Mouse (Mus musculus) kidney, postnatal 36 days (tissue): ENCODE measurements around the gene Fam53b.

Experiments used
- DNase-seq, 2 experiments: peaks; one replicate each; pipeline ENCODE4 v3.0.0; 2021 to 2022; ENCODE audit warnings: mixed read lengths in 2 of 2

Fam53b gene

DNA sequence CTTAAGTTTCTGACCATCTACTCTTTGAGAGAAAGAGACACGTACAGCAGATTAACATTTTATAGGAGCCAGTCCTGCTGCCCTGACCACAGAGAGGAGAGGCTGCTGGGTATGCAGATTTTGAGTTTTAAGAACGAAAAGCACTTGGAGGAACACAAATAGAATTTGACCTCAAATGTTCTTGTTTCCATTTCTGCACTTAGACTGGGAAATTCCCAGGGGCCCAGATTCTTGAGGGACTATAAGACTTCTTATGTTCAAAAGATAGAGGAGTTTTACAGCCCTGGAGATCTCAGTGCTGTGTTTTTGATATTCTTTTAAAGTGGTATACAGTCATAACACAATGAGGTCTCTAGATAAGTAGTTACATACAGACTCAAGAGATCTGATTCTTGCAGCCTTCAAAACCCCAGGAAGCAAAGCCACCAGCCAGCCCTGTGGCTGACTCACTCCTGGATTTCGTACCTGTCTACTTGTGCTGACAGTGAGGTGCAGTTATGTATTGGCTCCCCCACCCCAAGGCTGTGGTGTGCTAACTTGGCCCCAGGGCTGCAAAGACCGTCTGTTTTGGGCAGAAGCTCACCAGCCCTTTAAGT, 48.7 kb downstream of the Fam53b start:
- no peak for DNase-seq

GRCm38 (mm10) chr7:132764314-132764713, 49.4 kb downstream of the Fam53b start:
- DNase-seq: no peak

GRCm38 (mm10) chr7:132763911-132764310, 49.8 kb downstream of the Fam53b start:
- no peak for DNase-seq

DNA sequence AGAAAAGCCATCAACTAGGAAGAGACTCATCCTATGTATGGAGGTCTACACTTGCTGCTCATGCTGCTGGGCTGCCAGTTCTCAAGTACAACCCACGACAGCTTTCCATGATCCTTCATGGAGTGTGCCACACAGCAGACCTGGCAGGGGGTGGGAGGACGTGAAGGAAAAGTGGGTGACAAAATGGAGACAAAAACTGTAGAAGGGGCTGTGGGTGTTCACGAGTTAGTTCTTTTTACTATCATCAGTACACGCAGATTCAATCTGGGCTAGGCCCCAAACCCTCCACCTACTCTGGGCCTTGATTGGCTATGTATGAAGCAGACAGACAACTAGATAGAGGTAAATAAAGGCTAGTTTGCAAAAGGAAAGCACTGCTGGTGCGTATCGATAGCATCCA, 50.3 kb downstream of the Fam53b start:
- DNase-seq: no peak

- no peak for DNase-seq
These were observed 52.3 kb downstream of the Fam53b start for GRCm38 (mm10) chr7:132761409-132761808.

DNA sequence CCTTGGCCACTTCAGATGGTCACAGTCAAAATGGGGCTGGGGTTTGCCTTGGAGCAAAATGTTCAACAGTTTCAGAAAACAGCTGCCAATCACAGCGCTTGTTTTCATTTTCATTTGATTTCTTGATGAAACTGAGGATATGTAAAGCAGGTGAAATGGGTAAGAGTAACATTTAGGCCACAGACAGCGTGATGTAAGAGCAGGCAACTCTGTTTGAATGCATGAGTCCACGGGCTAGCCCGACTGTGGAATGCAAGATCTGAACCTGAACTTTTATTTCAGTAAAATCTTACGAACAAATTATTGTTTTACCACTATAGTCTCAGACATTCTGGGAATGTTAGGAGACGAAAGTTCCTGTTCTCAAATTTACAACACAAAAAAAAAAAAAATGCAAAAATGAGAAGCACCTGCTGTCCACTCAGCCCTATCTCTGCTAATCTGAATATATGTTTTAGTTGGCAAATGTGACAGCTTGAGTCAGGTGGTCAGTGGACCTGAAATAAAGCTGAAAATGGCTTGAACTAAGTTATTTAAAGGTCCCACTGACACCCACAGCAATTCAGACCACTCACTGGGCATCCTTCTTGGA, 53.0 kb downstream of the Fam53b start:
- no peak for DNase-seq

DNA sequence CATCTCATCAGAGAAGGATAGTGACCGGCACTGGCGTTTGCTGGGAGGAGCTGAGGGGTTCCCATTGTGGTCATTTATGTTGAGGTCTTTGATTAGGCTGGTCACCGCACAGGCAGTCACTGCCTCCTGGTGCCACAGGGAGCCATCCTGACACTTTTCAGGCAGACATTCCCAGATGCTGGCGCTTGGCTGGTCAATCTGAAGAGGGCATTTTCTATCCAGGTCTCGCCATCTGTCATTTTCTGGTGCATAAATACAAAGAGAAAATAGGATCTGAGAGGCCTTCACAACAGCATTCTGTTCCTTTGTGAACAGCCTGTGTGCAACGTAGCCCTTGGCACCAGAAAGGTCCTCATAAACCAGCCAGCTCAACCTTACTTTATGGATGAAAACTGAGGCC, 53.8 kb downstream of the Fam53b start:
- DNase-seq: no peak

DNA sequence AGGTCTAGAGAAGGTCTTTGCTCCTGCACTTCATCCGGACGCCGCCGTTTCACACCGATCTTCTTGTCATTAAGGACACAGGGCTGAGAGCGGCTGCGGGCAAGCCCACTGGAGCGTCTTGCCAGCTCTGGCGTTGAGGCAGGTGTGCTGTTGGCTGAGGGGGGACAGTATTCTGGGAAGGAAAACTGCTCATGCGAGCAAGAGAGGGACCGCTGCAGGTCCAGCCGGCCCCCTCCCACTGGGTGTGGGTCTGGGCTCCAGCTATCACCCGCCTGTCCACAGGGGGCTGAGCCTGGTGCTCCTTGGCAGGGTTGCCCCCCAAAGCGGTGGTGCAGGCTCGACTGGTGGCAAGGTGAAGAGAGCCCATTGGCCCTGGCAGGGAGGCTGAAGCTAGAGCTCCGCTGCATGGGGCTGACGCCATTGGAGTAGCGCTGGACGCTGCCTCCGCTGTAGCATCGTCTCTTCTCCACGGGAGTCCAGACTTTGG, 54.2 kb downstream of the Fam53b start:
- no peak for DNase-seq

DNA sequence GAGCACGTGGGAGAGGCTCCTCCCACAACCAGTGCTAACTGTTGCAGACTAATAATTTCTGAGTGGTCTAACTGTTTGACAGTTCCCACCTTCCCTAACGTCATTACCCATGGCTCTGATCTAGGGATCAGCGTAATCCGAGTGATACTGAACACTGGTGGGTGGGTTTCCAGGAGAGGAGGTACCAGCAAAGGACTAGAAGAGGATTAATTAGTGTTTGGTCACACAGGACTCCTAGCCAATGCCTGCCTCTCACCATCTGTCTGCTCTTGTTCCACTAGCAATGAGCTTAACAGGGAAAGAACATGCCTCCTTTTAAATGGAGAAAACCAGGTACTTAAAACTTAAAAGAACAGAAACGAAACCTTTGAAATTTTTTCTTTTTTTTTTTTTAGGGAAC, 54.8 kb downstream of the Fam53b start:
- DNase-seq: no peak

DNA sequence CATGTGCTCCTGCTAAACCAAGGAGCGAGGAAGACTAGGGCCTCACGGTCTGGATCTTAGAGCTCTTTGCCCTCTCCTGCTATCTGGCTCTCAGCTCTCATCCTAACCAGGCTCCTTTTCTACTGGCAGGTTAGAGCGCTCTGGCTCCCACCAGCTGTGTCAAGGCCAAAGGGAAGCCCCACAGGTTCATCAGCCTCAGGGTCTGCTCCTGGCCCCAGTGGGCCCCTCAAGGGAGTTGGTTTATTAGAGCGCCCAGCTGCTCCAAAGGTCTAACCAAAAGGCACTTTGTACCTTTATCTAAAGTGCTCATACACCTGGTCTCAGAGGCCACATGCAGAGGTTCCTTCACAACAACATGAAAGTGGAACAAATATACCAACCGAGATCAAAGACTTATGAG, 57.4 kb downstream of the Fam53b start:
- DNase-seq: no peak

DNA sequence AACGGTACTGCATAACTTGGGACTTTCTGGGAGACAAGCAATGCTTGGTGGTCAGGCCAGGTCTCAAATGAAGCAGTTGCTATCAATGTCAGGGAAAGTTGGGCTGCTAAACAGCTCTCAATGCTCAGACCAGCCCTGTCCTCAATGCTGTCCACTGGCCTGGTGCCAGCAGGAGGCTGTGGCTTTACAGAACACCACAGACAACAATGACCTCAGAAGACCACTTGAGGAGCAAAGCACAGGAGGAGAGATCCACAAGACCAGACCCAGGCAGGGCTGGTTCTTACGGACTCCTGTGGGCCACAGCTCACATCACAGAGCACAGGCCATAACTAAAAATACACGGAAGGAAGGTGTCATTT, 59.3 kb downstream of the Fam53b start:
- DNase-seq: peak in 1 of 2 experiments; percentile 65

- no peak for DNase-seq
These were observed 59.9 kb downstream of the Fam53b start for GRCm38 (mm10) chr7:132753518-132754388.

GRCm38 (mm10) chr7:132751716-132752115, 62.0 kb downstream of the Fam53b start:
- peak; percentile 68 to 71 for DNase-seq

DNA sequence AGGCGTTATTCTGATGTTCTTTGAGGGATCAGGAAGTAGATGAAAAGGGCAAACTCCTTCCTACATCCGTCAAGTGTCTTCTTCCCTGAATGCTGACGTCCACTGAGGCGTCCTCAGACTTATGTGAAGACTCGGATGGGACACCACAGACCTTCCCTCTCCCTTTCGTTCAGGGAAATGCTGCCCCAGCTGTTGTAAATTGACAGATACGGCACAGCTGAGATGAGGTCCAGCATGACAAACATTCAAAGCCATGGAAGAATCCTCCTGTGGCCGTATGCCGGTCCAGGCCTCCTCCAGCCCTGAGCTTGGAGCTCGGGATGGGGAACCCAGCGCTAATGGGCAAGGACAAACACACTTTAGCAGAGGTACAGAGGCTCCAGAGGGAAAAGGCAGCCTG, 64.2 kb downstream of the Fam53b start:
- no peak for DNase-seq

- peak in 1 of 2 experiments; percentile 25 for DNase-seq
These were observed 65.5 kb downstream of the Fam53b start for GRCm38 (mm10) chr7:132748076-132748769.

DNA sequence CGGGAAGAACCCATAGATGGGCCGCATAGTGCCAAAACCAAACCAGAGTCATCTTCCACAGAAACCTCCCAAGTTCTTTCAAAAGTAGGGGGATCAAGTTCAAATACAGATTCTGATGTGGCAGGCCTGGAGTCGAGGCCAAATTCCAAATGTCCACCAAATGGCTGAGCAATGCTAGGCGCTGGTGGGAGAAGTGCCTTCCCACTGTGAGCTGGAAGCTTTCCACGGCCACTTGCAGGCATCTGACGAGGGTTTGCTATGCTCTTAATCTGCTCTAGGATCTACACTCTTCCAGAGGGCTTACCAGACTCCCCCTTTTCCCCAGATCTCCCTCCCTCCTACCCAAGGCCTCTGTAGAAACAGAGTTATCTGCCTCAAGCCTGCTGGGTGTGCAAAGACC, 66.6 kb downstream of the Fam53b start:
- no peak for DNase-seq

- DNase-seq: no peak
These were observed 70.8 kb downstream of the Fam53b start for GRCm38 (mm10) chr7:132742912-132743311.

- no peak for DNase-seq
These were observed 73.9 kb downstream of the Fam53b start for GRCm38 (mm10) chr7:132739829-132740228.

- no peak for DNase-seq
These were observed 74.8 kb downstream of the Fam53b start for GRCm38 (mm10) chr7:132738844-132739243.

- peak; percentile 83 to 88 for DNase-seq
These were observed 77.4 kb downstream of the Fam53b start for GRCm38 (mm10) chr7:132736099-132736862.

GRCm38 (mm10) chr7:132735145-132735544, 78.5 kb downstream of the Fam53b start:
- DNase-seq: peak; percentile 65 to 78

- DNase-seq: no peak
These were observed 79.5 kb downstream of the Fam53b start for GRCm38 (mm10) chr7:132734222-132734621.
